Mouse (Mus musculus): ENCODE results near the gene Crocc2.

- TF ChIP-seq CTCF (IDR thresholded peaks at IDR 0.05; ENCODE audit: low read depth) = no peak
- TF ChIP-seq EP300 (IDR thresholded peaks at IDR 0.05; ENCODE audit: low read depth) = no peak
These were observed 29.4 kb downstream of the Crocc2 start for GRCm38 (mm10) chr1:93197916-93198315.
